Mouse (Mus musculus): ENCODE results near the gene Rpl18a. TPM values are rescaled to one million over a fixed set of nuclear protein-coding genes. Genes with fewer than 3 reads are reported as not detected.
A peak's percentile ranks its signal among the peaks of the same experiment; 100 is the strongest.

The Rpl18a gene
- polyA plus RNA-seq, 1 experiment: 2,473 TPM

- Histone ChIP-seq H3K36me3 (ENCODE audit: control insufficient read depth, insufficient read depth, low read length, poor library complexity, severe bottlenecking) (no peaks in the 10 kb centered on the region), H3K27ac (ENCODE audit: insufficient read depth, low read length) (no peak overlapping the region), H3K27me3 (ENCODE audit: control insufficient read depth, insufficient read depth, low read length, poor library complexity, severe bottlenecking) (no peaks in the 10 kb centered on the region), H3K9ac (ENCODE audit: low read depth, poor library complexity, severe bottlenecking) (no peak overlapping the region), H3K9me3 (replicated peaks; ENCODE audit: control insufficient read depth, insufficient read depth, low read length, poor library complexity, severe bottlenecking) (no peaks in the 10 kb centered on the region), H3K4me3 (ENCODE audit: low read depth, low read length) (no peak overlapping the region), H3K4me1 (ENCODE audit: control insufficient read depth, insufficient read depth, low read length) (peaks cover 9% of the 10 kb centered on the region)
- no peak for TF ChIP-seq EP300 (IDR thresholded peaks at IDR 0.05; ENCODE audit: insufficient read depth, low read depth, low read length)
- TF ChIP-seq POLR2A (IDR thresholded peaks at IDR 0.05; ENCODE audit: insufficient read depth, low read length): no peak
- peak; percentile 49 for TF ChIP-seq CTCF (IDR thresholded peaks at IDR 0.05; ENCODE audit: low read depth, low read length)
These were observed 50.6 kb downstream of the Rpl18a start for GRCm38 (mm10) chr8:70846371-70847154.

DNA sequence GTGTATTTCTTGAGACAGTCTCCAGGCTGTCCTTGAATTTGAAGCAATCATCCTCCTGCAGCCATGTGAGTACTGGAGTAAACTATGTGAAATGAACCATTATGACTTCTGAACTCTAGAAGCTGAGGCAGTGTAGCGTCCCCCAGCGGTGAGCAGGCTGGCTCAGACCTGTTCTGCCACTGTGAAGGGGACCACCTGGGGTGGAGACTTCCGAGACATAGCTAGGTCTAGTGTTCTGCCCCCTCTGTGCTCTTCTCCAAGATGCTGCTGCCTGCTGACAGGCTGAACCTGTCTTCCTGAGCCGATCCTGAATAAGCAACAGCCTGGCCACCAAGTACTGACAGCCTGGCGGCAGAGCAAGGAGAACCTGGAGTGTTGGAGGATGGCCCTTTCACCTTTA is 52.1 kb downstream of the Rpl18a start:
- Histone ChIP-seq H3K27me3 (ENCODE audit: control insufficient read depth, insufficient read depth, low read length, poor library complexity, severe bottlenecking) (no peaks in the 10 kb centered on the region), H3K9me3 (replicated peaks; ENCODE audit: control insufficient read depth, insufficient read depth, low read length, poor library complexity, severe bottlenecking) (no peaks in the 10 kb centered on the region), H3K27ac (ENCODE audit: insufficient read depth, low read length) (no peak overlapping the region), H3K36me3 (ENCODE audit: control insufficient read depth, insufficient read depth, low read length, poor library complexity, severe bottlenecking) (no peaks in the 10 kb centered on the region), H3K9ac (ENCODE audit: low read depth, poor library complexity, severe bottlenecking) (no peak overlapping the region), H3K4me3 (ENCODE audit: low read depth, low read length) (no peak overlapping the region), H3K4me1 (ENCODE audit: control insufficient read depth, insufficient read depth, low read length) (peaks cover 9% of the 10 kb centered on the region)
- TF ChIP-seq EP300 (IDR thresholded peaks at IDR 0.05; ENCODE audit: insufficient read depth, low read depth, low read length) (peak; percentile 19; the same call in 1 of the 2 replicates), POLR2A (IDR thresholded peaks at IDR 0.05; ENCODE audit: insufficient read depth, low read length) (no peak), CTCF (IDR thresholded peaks at IDR 0.05; ENCODE audit: low read depth, low read length) (peak; percentile 36)

Other genes with a start within 250 kb of the Rpl18a start
- gene Pgpep1, start 237.0 kb downstream of the Rpl18a start, polyA plus RNA-seq (2011; ENCODE audit: insufficient read depth, insufficient read length, low read depth, missing spikeins): 30.2 and 44.4 TPM in 2 replicates
- gene Lsm4, start 224.2 kb downstream of the Rpl18a start, polyA plus RNA-seq (2011; ENCODE audit: insufficient read depth, insufficient read length, low read depth, missing spikeins): 211 TPM in 2 replicates
- gene Jund, start 198.5 kb downstream of the Rpl18a start, polyA plus RNA-seq (2011; ENCODE audit: insufficient read depth, insufficient read length, low read depth, missing spikeins): 56.6 and 66.4 TPM in 2 replicates
- gene Iqcn, start 194.0 kb downstream of the Rpl18a start, polyA plus RNA-seq (2011; ENCODE audit: insufficient read depth, insufficient read length, low read depth, missing spikeins): not detected in 2 replicates
- gene Gm3336, start 178.9 kb downstream of the Rpl18a start, polyA plus RNA-seq (2011; ENCODE audit: insufficient read depth, insufficient read length, low read depth, missing spikeins): 0.99 and 2.5 TPM in 2 replicates
- gene Pde4c, start 173.7 kb downstream of the Rpl18a start, polyA plus RNA-seq (2011; ENCODE audit: insufficient read depth, insufficient read length, low read depth, missing spikeins): 1.9 and 2.3 TPM in 2 replicates
- 6.2 and 6.3 TPM in 2 replicates for gene Rab3a, start 142.7 kb downstream of the Rpl18a start, polyA plus RNA-seq (2011; ENCODE audit: insufficient read depth, insufficient read length, low read depth, missing spikeins)
- gene Mpv17l2, start 136.5 kb downstream of the Rpl18a start, polyA plus RNA-seq (2011; ENCODE audit: insufficient read depth, insufficient read length, low read depth, missing spikeins): 17.7 and 19.1 TPM in 2 replicates
- 20.1 and 25.1 TPM in 2 replicates for gene Pik3r2, start 120.7 kb downstream of the Rpl18a start, polyA plus RNA-seq (2011; ENCODE audit: insufficient read depth, insufficient read length, low read depth, missing spikeins)
- gene Mast3, start 92.4 kb downstream of the Rpl18a start, polyA plus RNA-seq (2011; ENCODE audit: insufficient read depth, insufficient read length, low read depth, missing spikeins): 9.1 and 10.9 TPM in 2 replicates
- gene Il12rb1, start 89.0 kb downstream of the Rpl18a start, polyA plus RNA-seq (2011; ENCODE audit: insufficient read depth, insufficient read length, low read depth, missing spikeins): 1.1 and 2.0 TPM in 2 replicates
- gene Arrdc2, start 57.7 kb downstream of the Rpl18a start, polyA plus RNA-seq (2011; ENCODE audit: insufficient read depth, insufficient read length, low read depth, missing spikeins): 11.1 and 12.1 TPM in 2 replicates
- 3.2 and 3.5 TPM in 2 replicates for gene Kcnn1, start 34.2 kb downstream of the Rpl18a start, polyA plus RNA-seq (2011; ENCODE audit: insufficient read depth, insufficient read length, low read depth, missing spikeins)
- 62.8 and 67.2 TPM in 2 replicates for gene Ccdc124, start 23.5 kb downstream of the Rpl18a start, polyA plus RNA-seq (2011; ENCODE audit: insufficient read depth, insufficient read length, low read depth, missing spikeins)
- 13.3 TPM in 2 replicates for gene Slc5a5, start 4.7 kb downstream of the Rpl18a start, polyA plus RNA-seq (2011; ENCODE audit: insufficient read depth, insufficient read length, low read depth, missing spikeins)
- gene Map1s, start 8.5 kb upstream of the Rpl18a start, polyA plus RNA-seq (2011; ENCODE audit: insufficient read depth, insufficient read length, low read depth, missing spikeins): 32.8 and 37.3 TPM in 2 replicates